ENCODE assay signal across 20 mouse cellular contexts in genomic region chr6:144067491-144067890, GRCm38 (mm10).
"Had no signal": no experiment of that assay in that cellular context is flagged by ENCODE, and none has a peak within 500 bp of the region (broad histone marks: within the 10 kb centered on the region; RNA-seq: fewer than 3 reads in every experiment).

No protein-coding gene starts in this region.

- H3K27me3 ChIP-seq: intestine, embryonic 15.5 days; limb, embryonic 12.5 days; limb, embryonic 15.5 days; lung, embryonic 15.5 days; megakaryocyte, embryonic 14.5 days; midbrain, embryonic 12.5 days; midbrain, embryonic 15.5 days; neural tube, embryonic 13.5 days had no signal

- H3K4me3 ChIP-seq: intestine, embryonic 15.5 days; limb, embryonic 12.5 days; limb, embryonic 15.5 days; lung, embryonic 15.5 days; megakaryocyte, embryonic 14.5 days; midbrain, embryonic 12.5 days; midbrain, embryonic 15.5 days; neural tube, embryonic 13.5 days had no signal

- H3K9ac ChIP-seq: intestine, embryonic 15.5 days; limb, embryonic 12.5 days; limb, embryonic 15.5 days; liver, embryonic 14.5 days; lung, embryonic 15.5 days; midbrain, embryonic 12.5 days; midbrain, embryonic 15.5 days; neural tube, embryonic 13.5 days had no signal

- H3K36me3 ChIP-seq: intestine, embryonic 15.5 days; limb, embryonic 12.5 days; limb, embryonic 15.5 days; lung, embryonic 15.5 days; midbrain, embryonic 12.5 days; midbrain, embryonic 15.5 days; neural tube, embryonic 13.5 days had no signal

- H3K27ac ChIP-seq: intestine, embryonic 15.5 days; kidney, postnatal 0 days; limb, embryonic 12.5 days; limb, embryonic 15.5 days; liver, embryonic 14.5 days; lung, embryonic 15.5 days; midbrain, embryonic 12.5 days; midbrain, embryonic 15.5 days; neural tube, embryonic 13.5 days had no signal

- ATAC-seq: intestine, embryonic 15.5 days; midbrain, embryonic 15.5 days had no signal

- H3K4me2 ChIP-seq: intestine, embryonic 15.5 days; limb, embryonic 12.5 days; limb, embryonic 15.5 days; lung, embryonic 15.5 days; midbrain, embryonic 12.5 days; midbrain, embryonic 15.5 days; neural tube, embryonic 13.5 days had no signal

- H3K4me1 ChIP-seq: intestine, embryonic 15.5 days; limb, embryonic 12.5 days; limb, embryonic 15.5 days; lung, embryonic 15.5 days; megakaryocyte, embryonic 14.5 days; midbrain, embryonic 12.5 days; midbrain, embryonic 15.5 days; neural tube, embryonic 13.5 days had no signal

- DNase-seq: kidney, adult 11 months; kidney, postnatal 4 days; left cerebral cortex, postnatal 4 days; lung, adult 18-20 months; lung, postnatal 10 days; lung, postnatal 36 days; retina, postnatal 1 day; right cerebral cortex, postnatal 25 days; thymus, adult 18-20 months; thymus, postnatal 36 days had no signal

- H3K9me3 ChIP-seq: intestine, embryonic 15.5 days; limb, embryonic 12.5 days; limb, embryonic 15.5 days; lung, embryonic 15.5 days; megakaryocyte, embryonic 14.5 days; midbrain, embryonic 12.5 days; midbrain, embryonic 15.5 days; neural tube, embryonic 13.5 days had no signal
